Mouse (Mus musculus): ENCODE results near the gene Colgalt1. TPM values are rescaled to one million over a fixed set of nuclear protein-coding genes. Genes with fewer than 3 reads are reported as not detected.

Gene Colgalt1
- total RNA-seq, 4 experiments from 2014 or later, result 38.4 to 41.5 (median 39.9) TPM

- peak; percentile 35 for DNase-seq (ENCODE audit: low spot score)
These were observed 16.7 kb downstream of the Colgalt1 start for GRCm38 (mm10) chr8:71627265-71628099.

GRCm38 (mm10) chr8:71628396-71629095 lies 17.7 kb downstream of the Colgalt1 start:
- DNase-seq (ENCODE audit: low spot score), result no peak

GRCm38 (mm10) chr8:71629096-71629697 lies 18.4 kb downstream of the Colgalt1 start:
- DNase-seq (ENCODE audit: low spot score), result peak; percentile 95

- peak; percentile 24 for DNase-seq (ENCODE audit: low spot score)
These were observed 19.0 kb downstream of the Colgalt1 start for GRCm38 (mm10) chr8:71629781-71630212.

GRCm38 (mm10) chr8:71630761-71631160 lies 20.0 kb downstream of the Colgalt1 start:
- DNase-seq (ENCODE audit: low spot score), result no peak

GRCm38 (mm10) chr8:71631897-71632296 lies 21.1 kb downstream of the Colgalt1 start:
- DNase-seq (ENCODE audit: low spot score), result no peak

- DNase-seq (ENCODE audit: low spot score), result peak; percentile 36
These were observed 22.4 kb downstream of the Colgalt1 start for GRCm38 (mm10) chr8:71633164-71633563.

GRCm38 (mm10) chr8:71633981-71634667 lies 23.3 kb downstream of the Colgalt1 start:
- DNase-seq (ENCODE audit: low spot score), result no peak

GRCm38 (mm10) chr8:71637149-71638095 lies 26.6 kb downstream of the Colgalt1 start:
- no peak for DNase-seq (ENCODE audit: low spot score)

- no peak for DNase-seq (ENCODE audit: low spot score)
These were observed 27.5 kb downstream of the Colgalt1 start for GRCm38 (mm10) chr8:71638321-71638720.

- no peak for DNase-seq (ENCODE audit: low spot score)
These were observed 28.5 kb downstream of the Colgalt1 start for GRCm38 (mm10) chr8:71639318-71639717.

GRCm38 (mm10) chr8:71645510-71645909 lies 34.7 kb downstream of the Colgalt1 start:
- DNase-seq (ENCODE audit: low spot score), result no peak

GRCm38 (mm10) chr8:71654600-71654999 lies 43.8 kb downstream of the Colgalt1 start:
- no peak for DNase-seq (ENCODE audit: low spot score)

GRCm38 (mm10) chr8:71657816-71658215 lies 47.0 kb downstream of the Colgalt1 start:
- DNase-seq (ENCODE audit: low spot score), result no peak

GRCm38 (mm10) chr8:71658515-71659049 lies 47.8 kb downstream of the Colgalt1 start:
- no peak for DNase-seq (ENCODE audit: low spot score)

- no peak for DNase-seq (ENCODE audit: low spot score)
These were observed 49.0 kb downstream of the Colgalt1 start for GRCm38 (mm10) chr8:71659751-71660150.

- peak; percentile 81 for DNase-seq (ENCODE audit: low spot score)
These were observed 49.7 kb downstream of the Colgalt1 start for GRCm38 (mm10) chr8:71660325-71661120.

- no peak for DNase-seq (ENCODE audit: low spot score)
These were observed 54.7 kb downstream of the Colgalt1 start for GRCm38 (mm10) chr8:71665331-71666130.

- no peak for DNase-seq (ENCODE audit: low spot score)
These were observed 56.1 kb downstream of the Colgalt1 start for GRCm38 (mm10) chr8:71666855-71667254.

Measured in heart, adult 8-10 months (tissue).